In the genomic region with DNA sequence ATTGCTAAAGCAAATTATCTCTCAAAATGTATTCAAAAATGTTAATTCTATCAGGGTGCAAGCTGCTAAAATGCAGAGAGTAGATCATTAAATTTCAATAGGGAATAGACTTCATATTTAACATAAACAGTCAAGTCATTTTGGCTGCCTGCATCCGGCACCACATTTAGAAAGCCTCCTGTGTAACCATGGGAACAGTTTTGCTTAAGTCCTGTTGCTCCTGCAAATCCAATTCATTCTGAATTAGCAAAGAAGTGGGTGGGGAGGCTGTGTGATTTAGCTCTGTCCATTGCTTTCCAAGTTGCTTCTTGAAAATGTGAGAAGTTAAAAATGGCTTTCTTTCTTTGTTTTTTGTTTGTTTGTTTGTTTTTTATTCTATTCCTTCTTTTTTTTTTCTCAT, we compare ENCODE assay signal across 16 mouse cellular contexts.
A peak's percentile ranks its signal among the peaks of the same experiment; 100 is the strongest.
DNase-seq lines count a peak whose midpoint lies in the region; ATAC-seq lines count a peak whose summit lies in the region.
"Had no signal": no experiment of that assay in that cellular context is flagged by ENCODE, and none has a peak within 500 bp of the region (broad histone marks: within the 10 kb centered on the region; RNA-seq: fewer than 3 reads in every experiment).

No protein-coding gene starts in this region.

- no peak for DNase-seq in forebrain, embryonic 11.5 days (ENCODE audit: low spot score)
- peak; percentile 52 for DNase-seq in midbrain, embryonic 14.5 days
- peak; percentile 60 to 74 for DNase-seq in left cerebral cortex, postnatal 14 days (ENCODE audit: low spot score in 2 of 2)
- no peak for DNase-seq in urinary bladder, adult 18-20 months (ENCODE audit: low spot score in 2 of 2)
- no peak for DNase-seq in urinary bladder, postnatal 14 days (ENCODE audit: low spot score)
- DNase-seq: cerebellum, adult 9-11 months; gastrocnemius, postnatal 10 days; kidney, adult 18-20 months had no signal

- H3K9me3 ChIP-seq in forebrain, embryonic 13.5 days (replicated peaks) = no peaks in the 10 kb centered on the region
- H3K9me3 ChIP-seq in forebrain, embryonic 11.5 days (ENCODE audit: control insufficient read depth, low read length) = no peaks in the 10 kb centered on the region
- no peaks in the 10 kb centered on the region for H3K9me3 ChIP-seq in midbrain, embryonic 14.5 days (ENCODE audit: control insufficient read depth, low read length)
- no peaks in the 10 kb centered on the region for H3K9me3 ChIP-seq in midbrain, embryonic 13.5 days
- H3K9me3 ChIP-seq: embryonic facial prominence, embryonic 13.5 days; heart, embryonic 12.5 days; hindbrain, embryonic 10.5 days; liver, embryonic 15.5 days had no signal

- H3K27me3 ChIP-seq in forebrain, embryonic 13.5 days = no peaks in the 10 kb centered on the region
- H3K27me3 ChIP-seq in forebrain, embryonic 11.5 days (ENCODE audit: control insufficient read depth, insufficient read depth, low read length) = no peaks in the 10 kb centered on the region
- H3K27me3 ChIP-seq in midbrain, embryonic 14.5 days (ENCODE audit: control insufficient read depth, insufficient read depth, low read length) = no peaks in the 10 kb centered on the region
- H3K27me3 ChIP-seq in midbrain, embryonic 13.5 days = no peaks in the 10 kb centered on the region
- H3K27me3 ChIP-seq: embryonic facial prominence, embryonic 13.5 days; heart, embryonic 12.5 days; liver, embryonic 15.5 days had no signal

- H3K4me1 ChIP-seq in forebrain, embryonic 13.5 days = no peaks in the 10 kb centered on the region
- no peaks in the 10 kb centered on the region for H3K4me1 ChIP-seq in forebrain, embryonic 11.5 days (replicated peaks; ENCODE audit: control insufficient read depth, insufficient read depth, low read length)
- H3K4me1 ChIP-seq in midbrain, embryonic 14.5 days (ENCODE audit: control insufficient read depth, insufficient read depth, low read length) = no peaks in the 10 kb centered on the region
- H3K4me1 ChIP-seq in midbrain, embryonic 13.5 days (replicated peaks) = no peaks in the 10 kb centered on the region
- H3K4me1 ChIP-seq: embryonic facial prominence, embryonic 13.5 days; heart, embryonic 12.5 days; hindbrain, embryonic 10.5 days; liver, embryonic 15.5 days had no signal

- H3K4me2 ChIP-seq in forebrain, embryonic 13.5 days = no peak overlapping the region
- no peak overlapping the region for H3K4me2 ChIP-seq in forebrain, embryonic 11.5 days (ENCODE audit: low read depth, low read length, severe bottlenecking)
- no peak overlapping the region for H3K4me2 ChIP-seq in midbrain, embryonic 14.5 days (ENCODE audit: low read length)
- no peak overlapping the region for H3K4me2 ChIP-seq in midbrain, embryonic 13.5 days (replicated peaks)
- H3K4me2 ChIP-seq: embryonic facial prominence, embryonic 13.5 days; heart, embryonic 12.5 days; liver, embryonic 15.5 days had no signal

- 13% methylated on average over 1 of the region's 1 CpGs for WGBS in forebrain, embryonic 13.5 days
- 23% methylated on average over 1 of the region's 1 CpGs for WGBS in forebrain, embryonic 11.5 days
- WGBS in midbrain, embryonic 14.5 days = 7% methylated on average over 1 of the region's 1 CpGs
- 10% methylated on average over 1 of the region's 1 CpGs for WGBS in midbrain, embryonic 13.5 days

- no peak overlapping the region for H3K27ac ChIP-seq in forebrain, embryonic 13.5 days
- H3K27ac ChIP-seq in forebrain, embryonic 11.5 days (ENCODE audit: low read depth, low read length) = no peak overlapping the region
- no peak overlapping the region for H3K27ac ChIP-seq in midbrain, embryonic 14.5 days (replicated peaks; ENCODE audit: low read depth, low read length)
- H3K27ac ChIP-seq in midbrain, embryonic 13.5 days = no peak overlapping the region
- H3K27ac ChIP-seq: embryonic facial prominence, embryonic 13.5 days; hindbrain, embryonic 10.5 days; liver, embryonic 15.5 days; macrophage had no signal

- no peaks in the 10 kb centered on the region for H3K36me3 ChIP-seq in forebrain, embryonic 13.5 days (ENCODE audit: poor library complexity, severe bottlenecking)
- H3K36me3 ChIP-seq in forebrain, embryonic 11.5 days (ENCODE audit: control insufficient read depth, insufficient read depth, low read length) = no peaks in the 10 kb centered on the region
- no peaks in the 10 kb centered on the region for H3K36me3 ChIP-seq in midbrain, embryonic 14.5 days (ENCODE audit: control insufficient read depth, insufficient read depth, low read length)
- no peaks in the 10 kb centered on the region for H3K36me3 ChIP-seq in midbrain, embryonic 13.5 days
- H3K36me3 ChIP-seq: embryonic facial prominence, embryonic 13.5 days; heart, embryonic 12.5 days; hindbrain, embryonic 10.5 days; liver, embryonic 15.5 days had no signal

- intact Hi-C loops in left cerebral cortex, postnatal 14 days (cut with DNase I) = no loop called here

- no peak overlapping the region for H3K9ac ChIP-seq in forebrain, embryonic 13.5 days
- H3K9ac ChIP-seq in forebrain, embryonic 11.5 days (ENCODE audit: low read length) = no peak overlapping the region
- no peak overlapping the region for H3K9ac ChIP-seq in midbrain, embryonic 14.5 days (replicated peaks; ENCODE audit: low read length)
- no peak overlapping the region for H3K9ac ChIP-seq in midbrain, embryonic 13.5 days (replicated peaks)
- H3K9ac ChIP-seq: embryonic facial prominence, embryonic 13.5 days; heart, embryonic 12.5 days; liver, embryonic 15.5 days had no signal

- no peak overlapping the region for H3K4me3 ChIP-seq in forebrain, embryonic 13.5 days
- no peak overlapping the region for H3K4me3 ChIP-seq in forebrain, embryonic 11.5 days (ENCODE audit: low read depth, low read length)
- H3K4me3 ChIP-seq in midbrain, embryonic 14.5 days (replicated peaks; ENCODE audit: low read depth, low read length) = no peak overlapping the region
- no peak overlapping the region for H3K4me3 ChIP-seq in midbrain, embryonic 13.5 days (replicated peaks)
- H3K4me3 ChIP-seq: embryonic facial prominence, embryonic 13.5 days; heart, embryonic 12.5 days; hindbrain, embryonic 10.5 days; liver, embryonic 15.5 days had no signal

- peak; percentile 55; the same call in 1 of the 2 replicates for ATAC-seq in forebrain, embryonic 13.5 days
- no peak for ATAC-seq in forebrain, embryonic 11.5 days (replicated peaks; ENCODE audit: low FRiP score)
- no peak for ATAC-seq in midbrain, embryonic 14.5 days (ENCODE audit: low FRiP score, low TSS enrichment)
- ATAC-seq in midbrain, embryonic 13.5 days = no peak
- ATAC-seq in cerebellum, adult (ENCODE audit: insufficient number of reproducible peaks, low FRiP score, low TSS enrichment) = no peak

Comparison
In these comparisons a context has a peak if more than half of its experiments do, and no peak if none do; other contexts are left out.
1. DNase-seq: peak in midbrain, embryonic 14.5 days (single experiment) and left cerebral cortex, postnatal 14 days (2 of 2); none in forebrain, embryonic 11.5 days (single experiment), urinary bladder, adult 18-20 months (0 of 2) and urinary bladder, postnatal 14 days (single experiment).